Mouse (Mus musculus): Measurements from ENCODE around the gene Haus7. TPM values are rescaled to one million over a fixed set of nuclear protein-coding genes. Genes with fewer than 3 reads are reported as not detected.
"Not testable (repeated sequence)": the region's sequence is repeated elsewhere in the genome, so short reads cannot be mapped to it uniquely, and the experiment has no call there.

The Haus7 gene
- total RNA-seq, 4 experiments from 2014 or later = 7.9 to 13.2 (median 11.8) TPM

- DNase-seq (ENCODE audit: low spot score in 2 of 2) = no peak
Measured at GRCm38 (mm10) chrX:73467446-73468241, 8.8 kb upstream of the Haus7 start.

GRCm38 (mm10) chrX:73465483-73466186 lies 6.8 kb upstream of the Haus7 start:
- DNase-seq (ENCODE audit: low spot score in 2 of 2) = no peak

DNA sequence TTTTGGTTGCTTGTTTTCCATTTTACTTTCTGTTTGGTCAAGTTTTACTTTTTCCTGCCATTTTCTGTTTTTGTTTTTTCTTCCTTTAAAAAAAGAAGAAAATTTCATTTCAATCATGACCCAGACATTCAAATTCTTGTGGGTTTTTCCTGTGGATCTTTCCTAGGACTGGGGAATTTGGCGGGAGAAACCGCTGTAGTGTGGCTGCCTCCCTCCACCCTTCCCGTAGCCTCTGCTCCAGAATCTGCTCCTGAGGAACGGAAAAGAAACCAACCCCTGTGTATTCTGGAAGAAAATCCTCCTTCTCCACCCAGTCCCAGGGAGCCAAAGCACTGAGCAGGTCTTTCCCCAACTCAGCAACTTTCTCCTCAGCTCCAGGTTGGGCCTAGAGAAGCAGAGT lies 1.9 kb upstream of the Haus7 start:
- DNase-seq (ENCODE audit: low spot score in 2 of 2) = no peak

DNA sequence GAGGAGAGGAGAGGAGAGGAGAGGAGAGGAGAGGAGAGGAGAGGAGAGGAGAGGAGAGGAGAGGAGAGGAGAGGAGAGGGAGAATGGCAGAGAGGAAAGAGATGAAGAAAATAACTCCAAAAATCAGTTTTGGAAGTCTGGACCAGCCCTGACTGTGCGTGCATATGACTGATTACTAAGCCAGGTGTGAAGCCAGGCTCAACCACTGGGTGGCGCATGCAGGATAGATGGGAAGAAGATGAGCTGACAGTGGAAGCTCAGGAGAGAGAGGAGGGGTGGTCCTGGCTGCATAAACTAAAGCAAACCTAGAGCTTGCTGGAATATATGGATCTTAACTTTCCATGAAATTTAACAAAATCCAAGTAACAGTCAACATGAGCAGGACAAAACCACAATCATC lies 6.9 kb downstream of the Haus7 start:
- peak in 1 of 2 experiments; percentile 54 for DNase-seq (ENCODE audit: low spot score in 2 of 2)

- no peak for DNase-seq (ENCODE audit: low spot score in 2 of 2)
Measured at GRCm38 (mm10) chrX:73441428-73441827, 17.4 kb downstream of the Haus7 start.

DNA sequence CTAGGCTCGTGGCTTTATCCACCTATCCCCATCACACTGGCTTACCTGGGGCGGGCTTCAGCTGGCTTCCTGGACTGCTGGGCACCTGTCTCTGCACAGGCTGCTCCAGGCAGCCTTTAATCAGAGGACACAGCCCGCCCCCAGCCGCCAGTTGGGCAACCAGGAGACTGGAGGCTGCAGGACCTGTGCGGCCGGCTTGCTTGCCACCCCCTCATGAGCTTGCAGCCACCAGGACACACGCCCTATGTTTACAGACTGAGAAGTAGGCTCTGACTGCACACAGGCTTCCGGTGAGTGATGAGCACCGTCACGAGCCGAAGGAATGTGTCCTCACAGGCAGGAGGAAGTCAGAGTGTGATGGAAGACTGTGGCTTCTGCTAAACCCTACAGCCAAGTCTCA lies 23.6 kb downstream of the Haus7 start, which contains the start of gene Trex2:
TSS of gene Trex2 (minus strand) at position 93 of the 400 bp plus-strand sequence.
- DNase-seq (ENCODE audit: low spot score in 2 of 2) = no peak

DNA sequence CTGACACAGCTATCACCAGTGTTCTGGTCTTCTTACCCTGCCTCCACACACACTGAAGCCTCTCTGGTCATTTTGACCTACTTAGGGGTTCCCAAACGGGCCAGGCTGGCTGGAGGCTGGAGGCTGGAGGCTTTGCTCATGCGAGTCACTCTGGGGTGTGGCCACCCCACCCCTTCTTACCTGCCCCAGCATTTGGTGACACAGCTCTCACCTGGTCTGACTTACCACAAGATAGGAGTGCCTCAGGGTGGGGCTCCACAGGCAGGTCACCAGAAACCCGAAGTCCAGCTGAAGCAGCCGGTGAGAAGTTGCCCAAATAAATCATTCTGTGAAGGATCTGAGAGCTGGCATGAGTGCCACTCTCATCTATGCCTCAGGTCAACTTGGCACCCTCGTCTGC lies 26.0 kb downstream of the Haus7 start:
- no peak for DNase-seq (ENCODE audit: low spot score in 2 of 2)

- DNase-seq (ENCODE audit: low spot score in 2 of 2) = no peak
Measured at GRCm38 (mm10) chrX:73430036-73430435, 28.8 kb downstream of the Haus7 start.

DNA sequence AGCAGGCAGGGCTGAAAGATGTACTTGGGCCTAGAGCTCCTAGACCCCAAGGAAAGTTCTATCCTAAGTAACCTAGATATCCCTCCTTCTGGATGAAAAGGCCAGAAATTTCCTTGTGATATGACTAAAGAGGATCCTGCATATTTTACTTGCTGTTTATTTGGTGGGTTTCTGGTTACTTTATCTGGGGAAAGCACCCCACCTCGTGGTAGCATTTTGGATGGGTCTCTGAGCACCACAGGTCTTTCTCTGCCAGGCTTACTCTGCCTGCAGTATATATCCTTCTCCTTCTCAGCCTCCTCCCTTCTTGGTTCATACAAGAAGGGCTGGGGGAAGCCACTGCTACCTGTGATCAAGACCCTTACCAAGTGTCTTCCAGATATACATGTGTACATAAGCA lies 46.1 kb downstream of the Haus7 start:
- no peak for DNase-seq (ENCODE audit: low spot score in 2 of 2)

- peak in 1 of 2 experiments; percentile 5 for DNase-seq (ENCODE audit: low spot score in 2 of 2)
Measured at GRCm38 (mm10) chrX:73410880-73411517, 47.8 kb downstream of the Haus7 start, which contains the start of gene Zfp92. TSS of gene Zfp92 (plus strand) at chrX:73411096.

DNA sequence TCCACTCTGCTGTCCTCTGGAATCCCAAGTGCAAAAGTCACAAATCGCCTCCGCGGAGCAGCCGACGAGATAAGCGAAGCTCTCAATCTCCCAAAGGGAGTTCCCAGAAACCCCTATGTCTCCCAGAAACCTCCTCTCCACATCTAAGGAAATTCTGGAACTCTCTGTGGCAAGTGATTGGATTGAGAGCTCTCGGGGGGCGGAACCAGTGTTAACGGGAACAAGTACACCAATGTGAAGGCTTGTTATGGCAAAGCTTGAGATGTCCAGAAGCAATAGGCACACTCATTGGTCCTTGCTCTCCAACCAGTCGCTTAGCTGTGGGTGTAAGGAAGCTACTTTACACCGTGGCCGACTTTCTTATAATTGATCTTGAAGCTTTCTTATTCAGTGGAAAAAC lies 57.2 kb downstream of the Haus7 start:
- DNase-seq (ENCODE audit: low spot score in 2 of 2) = no peak

DNA sequence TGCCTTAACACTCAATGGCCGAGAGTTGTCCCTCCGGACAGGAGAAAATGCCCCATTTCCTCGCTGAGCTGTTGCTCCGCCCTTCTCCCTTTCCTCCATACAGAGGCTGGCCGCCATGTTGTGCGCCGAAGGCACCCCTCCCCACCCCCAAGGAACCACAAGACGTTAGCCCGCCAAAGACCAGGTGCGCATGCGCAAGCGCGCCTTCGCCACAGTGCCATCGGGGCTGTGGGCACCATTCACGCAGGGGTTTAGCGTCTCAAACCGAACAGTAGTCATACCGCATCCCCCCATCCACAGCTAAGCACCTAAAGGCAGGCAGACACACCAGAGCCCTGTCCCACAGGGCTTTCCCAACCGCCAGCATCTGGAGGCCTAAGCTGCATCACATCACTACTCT lies 57.9 kb downstream of the Haus7 start:
- DNase-seq (ENCODE audit: low spot score in 2 of 2) = no peak

DNA sequence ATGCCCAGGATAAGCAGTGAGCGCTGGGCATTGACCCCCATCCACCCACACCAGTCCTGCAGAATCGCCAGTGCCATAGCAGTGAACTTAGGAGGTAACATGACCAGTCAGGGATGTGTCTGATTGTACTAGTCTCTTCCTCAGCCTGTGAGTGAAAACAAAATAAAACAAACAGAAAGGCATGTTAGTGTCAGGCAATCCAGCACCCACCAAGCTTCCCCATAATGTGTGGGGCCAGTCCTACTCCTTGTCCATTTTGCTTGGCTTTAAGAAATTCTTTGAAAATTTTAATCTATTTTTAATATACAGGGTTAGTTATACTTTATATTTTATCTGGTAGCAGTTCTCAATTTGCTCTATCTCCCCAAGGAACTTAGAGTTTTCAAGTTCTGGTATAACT lies 60.2 kb downstream of the Haus7 start, which contains the start of gene Gm18336:
TSS of gene Gm18336 (minus strand) at position 101 of the 400 bp plus-strand sequence.
- DNase-seq (ENCODE audit: low spot score in 2 of 2) = not testable (repeated sequence)

- DNase-seq (ENCODE audit: low spot score in 2 of 2) = no peak
Measured at GRCm38 (mm10) chrX:73396446-73396845, 62.4 kb downstream of the Haus7 start.

DNA sequence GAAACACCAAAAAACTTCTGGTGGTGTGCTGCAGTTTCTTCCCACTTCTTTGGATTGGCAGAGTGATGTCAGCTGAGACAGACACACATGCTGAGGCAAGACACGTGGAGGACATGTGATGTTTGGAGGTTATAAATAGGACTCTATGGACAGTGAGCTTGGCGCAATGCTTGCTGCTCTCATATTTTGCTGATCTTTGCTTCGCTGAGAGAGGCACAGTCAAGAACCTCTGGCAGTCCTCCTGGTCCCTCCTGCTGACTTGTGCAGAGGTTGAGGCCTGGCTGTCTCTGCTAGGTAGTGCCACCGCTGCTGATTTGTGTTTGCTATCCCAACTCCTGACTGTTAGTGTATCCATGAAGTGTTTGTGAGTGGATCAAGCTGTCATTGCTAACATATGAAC lies 67.4 kb downstream of the Haus7 start:
- no peak for DNase-seq (ENCODE audit: low spot score in 2 of 2)

Other genes starting within 250 kb of the Haus7 start
- 1 to 10 TPM in 2 of 4 experiments, not detected in 2; 1.4 to 2.1 TPM for gene Xlr4b, start 244.7 kb downstream of the Haus7 start, total RNA-seq (2022)
- gene F8a, start 230.8 kb downstream of the Haus7 start, total RNA-seq (2022) = 10 to 100 TPM; 13.1 to 16.9 (median 14.0) TPM
- under 1 TPM in 1 of 4 experiments, not detected in 3; 0.43 TPM for gene Xlr4c, start 215.9 kb downstream of the Haus7 start, total RNA-seq (2022)
- not detected for gene Xlr3c, start 193.7 kb downstream of the Haus7 start, total RNA-seq (2022)
- under 1 TPM in 1 of 4 experiments, not detected in 3; 0.33 TPM for gene Xlr5a, start 166.1 kb downstream of the Haus7 start, total RNA-seq (2022)
- not detected for gene Xlr5c, start 166.1 kb downstream of the Haus7 start, total RNA-seq (2022)
- gene Gm45015, start 122.2 kb downstream of the Haus7 start, total RNA-seq (2022) = not detected
- gene Zfp275, start 116.4 kb downstream of the Haus7 start, total RNA-seq (2022) = 10 to 100 TPM; 18.0 to 20.4 (median 19.0) TPM
- gene Gm18336, start 60.3 kb downstream of the Haus7 start, total RNA-seq (2022) = under 1 TPM in 3 of 4 experiments, not detected in 1; 0.17 to 0.37 (median 0.30) TPM
- 1 to 10 TPM; 1.9 to 2.9 (median 2.0) TPM for gene Zfp92, start 47.9 kb downstream of the Haus7 start, total RNA-seq (2022)
- gene Trex2, start 23.7 kb downstream of the Haus7 start, total RNA-seq (2022) = not detected
- gene Bgn, start 24.6 kb upstream of the Haus7 start, total RNA-seq (2022) = 10 to 100 TPM; 18.7 to 23.5 (median 19.3) TPM
- gene Atp2b3, start 44.0 kb upstream of the Haus7 start, total RNA-seq (2022) = 10 to 100 TPM; 91.0 to 100.0 (median 95.1) TPM
- under 1 TPM; 0.42 to 0.87 (median 0.82) TPM for gene Dusp9, start 180.4 kb upstream of the Haus7 start, total RNA-seq (2022)
- gene Pnck, start 201.1 kb upstream of the Haus7 start, total RNA-seq (2022) = 100 to 1,000 TPM in 1 of 4 experiments, 10 to 100 TPM in 3; 83.1 to 100 (median 96.2) TPM
- 100 to 1,000 TPM; 103 to 124 (median 111) TPM for gene Slc6a8, start 214.1 kb upstream of the Haus7 start, total RNA-seq (2022)